Mouse (Mus musculus) right cerebral cortex, postnatal 25 days (tissue): Measurements from ENCODE around the gene Rnf157.
A peak's percentile ranks its signal among the peaks of the same experiment; 100 is the strongest.

Source experiments
- DNase-seq: peaks from one replicate; pipeline ENCODE4 v3.0.0; 2022

The Rnf157 gene

GRCm38 (mm10) chr11:116333526-116334416 is 79.1 kb downstream of the Rnf157 start:
- DNase-seq = no peak

DNA sequence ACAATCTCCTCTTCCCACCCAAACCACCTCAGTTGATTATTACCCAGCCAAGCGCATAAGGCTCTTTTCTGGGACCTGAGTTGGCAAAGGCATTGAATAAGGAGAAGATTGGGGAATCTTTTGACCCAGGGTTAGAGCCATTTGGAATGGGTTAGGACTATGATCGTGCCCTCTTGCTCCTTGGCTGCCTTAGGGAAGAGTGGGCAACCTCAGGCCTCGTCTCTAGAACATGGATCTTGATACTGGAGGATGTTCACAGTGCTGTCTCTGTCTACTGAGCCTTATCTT is 79.9 kb downstream of the Rnf157 start:
- DNase-seq = no peak

GRCm38 (mm10) chr11:116332232-116332982 is 80.4 kb downstream of the Rnf157 start:
- no peak for DNase-seq

DNA sequence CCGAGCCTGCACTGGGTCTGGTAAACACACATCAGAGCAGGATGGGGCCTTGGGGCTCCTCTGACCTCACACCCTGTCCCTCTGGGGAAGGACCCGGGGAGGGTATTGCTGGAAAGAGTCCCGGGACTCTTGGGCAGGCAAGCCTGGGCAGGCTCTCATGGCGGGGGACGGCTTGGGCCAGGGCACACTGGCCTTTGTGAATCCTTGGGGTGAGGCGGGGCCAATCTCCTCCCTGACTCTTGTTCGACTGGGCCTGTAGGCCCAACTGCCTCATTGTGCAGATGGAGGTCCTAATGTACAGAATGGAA is 82.7 kb downstream of the Rnf157 start:
- no peak for DNase-seq

- no peak for DNase-seq
Observed at GRCm38 (mm10) chr11:116329314-116330210, 83.3 kb downstream of the Rnf157 start.

GRCm38 (mm10) chr11:116326963-116327603 is 85.7 kb downstream of the Rnf157 start:
- DNase-seq = no peak

DNA sequence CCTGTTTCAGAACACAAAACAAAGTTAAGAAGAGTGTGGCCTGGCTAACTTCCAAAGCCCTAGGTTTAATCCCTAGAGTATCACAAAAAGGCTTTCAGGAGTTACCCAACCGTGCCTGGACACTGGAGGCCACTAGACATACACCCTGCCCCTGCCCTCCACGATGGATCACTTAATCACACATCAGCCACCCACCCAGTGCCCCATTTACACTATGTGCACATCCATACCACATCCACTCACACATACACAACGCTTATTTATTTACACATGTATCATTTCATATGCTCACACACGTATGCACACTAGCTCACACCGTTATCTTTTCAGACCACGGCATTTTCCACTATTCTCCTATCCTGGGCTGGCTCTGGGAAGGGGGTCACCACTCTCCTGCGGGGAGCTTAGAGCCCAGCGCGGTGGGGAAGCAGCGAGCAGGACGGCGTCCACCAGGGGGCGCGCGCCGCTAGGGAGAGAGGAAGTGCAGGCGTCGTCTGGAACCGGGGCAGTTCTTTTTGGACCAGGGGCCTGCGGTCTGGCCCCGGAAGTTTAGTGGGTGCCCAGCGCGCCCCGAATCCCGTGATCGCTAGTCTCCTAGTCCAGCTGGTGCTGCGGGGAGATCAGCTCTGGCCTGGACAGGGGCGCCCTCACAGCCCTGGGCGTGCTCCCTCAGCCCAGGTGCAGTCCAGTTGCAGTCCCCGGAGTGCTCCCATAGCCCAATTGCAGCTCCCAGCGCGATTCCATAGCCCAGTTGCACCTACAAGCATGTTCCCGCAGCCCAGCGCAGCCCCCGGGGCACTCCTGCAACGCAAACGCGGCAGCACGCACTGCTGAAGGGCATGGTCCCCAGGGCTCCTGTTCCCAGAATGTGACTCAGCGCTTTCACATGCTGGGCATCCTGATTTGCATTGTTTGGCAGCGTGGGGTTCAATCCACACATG is 93.8 kb downstream of the Rnf157 start:
- DNase-seq = peak; percentile 81

DNA sequence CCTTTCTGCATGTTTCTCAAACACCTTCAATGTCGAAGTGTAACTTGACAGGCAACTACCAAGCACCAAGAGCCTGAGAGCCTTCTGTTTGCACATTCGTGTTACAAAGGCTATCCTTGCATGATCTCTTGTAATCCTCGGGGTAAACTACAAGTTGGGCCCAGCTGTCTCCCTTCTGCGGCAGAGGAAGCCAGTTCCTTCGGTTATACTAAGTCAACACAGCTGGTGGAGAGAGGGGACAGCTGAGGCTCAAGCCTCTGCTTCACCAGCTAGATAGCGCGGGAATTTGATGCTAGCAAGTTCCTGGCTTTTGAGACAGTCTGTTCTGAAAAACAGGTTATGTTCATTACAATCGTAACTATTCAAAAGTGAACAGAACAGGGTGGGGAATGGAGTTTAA is 100.5 kb downstream of the Rnf157 start:
- no peak for DNase-seq

- DNase-seq = no peak
Observed at GRCm38 (mm10) chr11:116311169-116311568, 101.7 kb downstream of the Rnf157 start.

GRCm38 (mm10) chr11:116309601-116310000 is 103.2 kb downstream of the Rnf157 start:
- DNase-seq = no peak

DNA sequence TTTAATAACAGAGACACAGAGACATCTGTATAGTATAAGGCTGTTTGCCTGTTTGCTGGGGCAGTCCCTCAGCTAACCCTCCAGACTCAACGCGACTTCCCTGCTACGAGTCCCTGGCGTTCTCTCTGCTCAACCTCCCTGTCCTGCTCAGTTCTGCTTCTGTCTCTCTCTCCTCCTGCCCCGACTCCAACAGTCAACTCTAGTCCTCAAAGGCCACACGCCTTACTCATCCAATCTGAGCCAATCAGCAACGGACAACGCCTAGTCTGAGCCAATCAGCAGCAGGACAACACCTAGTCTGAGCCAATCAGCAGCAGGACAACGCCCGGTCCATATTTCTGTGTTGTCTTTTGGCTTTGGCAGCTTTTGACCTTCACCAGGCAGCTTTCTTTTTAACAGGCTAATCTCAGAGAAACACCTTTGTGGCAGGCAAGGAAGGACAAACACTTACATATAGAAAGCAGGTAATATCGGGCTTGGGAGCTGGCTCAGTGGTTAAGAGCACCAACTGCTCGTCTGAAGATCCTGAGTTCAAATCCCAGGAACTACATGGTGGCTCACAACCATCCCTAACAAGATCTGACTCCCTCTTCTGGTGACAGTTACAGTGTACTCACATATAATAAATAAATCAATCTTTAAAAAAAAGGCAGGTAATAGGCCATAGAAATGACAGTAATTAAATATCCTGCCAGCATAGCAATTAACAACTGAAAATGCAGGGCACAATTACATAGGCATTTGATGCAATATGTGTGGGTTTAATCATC is 104.9 kb downstream of the Rnf157 start:
- DNase-seq = no peak

DNA sequence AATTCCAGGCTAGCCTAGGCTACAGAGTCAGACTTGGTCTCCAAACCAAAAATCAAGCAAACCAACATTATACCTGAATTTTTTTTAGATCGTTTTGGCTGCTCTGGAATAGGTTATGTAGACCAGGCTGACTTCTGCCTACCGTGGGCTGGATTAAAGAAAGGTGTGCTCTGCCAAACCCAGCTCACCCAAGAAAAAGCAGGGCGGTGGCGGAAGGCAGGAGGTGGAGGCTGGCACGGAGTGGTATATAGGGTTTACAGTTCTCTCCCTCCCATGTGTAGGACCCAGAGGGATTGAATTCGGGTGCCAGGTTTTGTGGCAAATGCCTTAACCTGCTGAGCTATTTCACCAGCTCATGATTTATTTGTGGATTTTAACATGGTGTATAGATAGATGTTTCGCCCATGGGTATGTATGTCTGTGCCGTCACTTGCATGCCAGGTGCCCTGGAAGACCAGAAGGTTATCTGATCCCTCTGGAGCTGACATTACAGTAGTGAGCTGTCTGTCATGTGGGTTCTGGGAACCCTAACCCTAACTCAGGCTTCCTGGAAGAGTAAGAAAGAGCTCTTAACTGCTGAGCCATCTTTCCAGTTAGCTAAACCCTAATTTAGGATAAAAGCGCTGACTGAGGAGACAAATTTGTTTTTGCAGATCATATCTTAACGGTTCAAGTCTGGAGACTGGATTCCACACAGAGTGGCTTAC is 105.7 kb downstream of the Rnf157 start, which contains the start of gene Exoc7:
Gene Exoc7, minus strand, starts transcription at position 215 of the 707 bp plus-strand sequence.
- DNase-seq = no peak

- peak; percentile 90 for DNase-seq
Observed at GRCm38 (mm10) chr11:116306126-116306982, 106.5 kb downstream of the Rnf157 start.

DNA sequence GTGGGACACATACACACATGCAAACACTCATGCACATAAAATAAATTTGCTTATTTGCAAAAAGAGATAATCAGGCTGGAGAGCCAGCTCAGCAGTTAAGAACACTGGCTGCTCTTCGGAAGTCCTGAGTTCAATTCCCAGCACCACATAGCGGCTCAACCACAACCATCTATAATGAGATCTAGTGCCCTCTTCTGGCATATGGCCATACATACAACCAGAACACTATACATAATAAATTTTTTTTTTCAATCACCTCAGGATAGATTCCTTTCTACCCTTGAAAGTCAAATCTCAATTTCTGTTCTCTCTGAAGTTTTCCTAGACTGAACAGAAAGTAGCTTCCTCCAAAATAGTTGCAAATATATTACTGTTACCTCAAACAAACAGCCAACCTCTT is 107.4 kb downstream of the Rnf157 start:
- no peak for DNase-seq

DNA sequence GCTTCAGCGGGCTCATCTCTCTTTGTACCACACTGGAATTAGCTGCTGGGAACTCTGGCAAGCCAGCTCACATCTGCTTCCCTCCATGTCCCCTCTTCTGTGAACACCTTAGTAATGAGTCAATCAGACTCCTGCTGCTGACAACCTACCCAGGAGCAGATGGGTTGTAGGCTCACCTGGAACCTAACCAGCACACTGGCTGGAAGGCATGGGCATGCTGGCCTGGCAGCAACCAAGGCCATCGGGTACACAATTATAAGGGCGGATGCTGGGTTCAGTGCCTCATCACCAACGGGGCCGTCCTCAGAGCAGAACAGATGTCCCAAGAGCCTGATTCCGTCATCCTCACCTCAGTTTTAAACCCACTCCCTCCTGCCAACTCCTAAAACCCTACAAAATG is 114.2 kb downstream of the Rnf157 start:
- DNase-seq = no peak

GRCm38 (mm10) chr11:116298221-116298620 is 114.6 kb downstream of the Rnf157 start:
- no peak for DNase-seq

DNA sequence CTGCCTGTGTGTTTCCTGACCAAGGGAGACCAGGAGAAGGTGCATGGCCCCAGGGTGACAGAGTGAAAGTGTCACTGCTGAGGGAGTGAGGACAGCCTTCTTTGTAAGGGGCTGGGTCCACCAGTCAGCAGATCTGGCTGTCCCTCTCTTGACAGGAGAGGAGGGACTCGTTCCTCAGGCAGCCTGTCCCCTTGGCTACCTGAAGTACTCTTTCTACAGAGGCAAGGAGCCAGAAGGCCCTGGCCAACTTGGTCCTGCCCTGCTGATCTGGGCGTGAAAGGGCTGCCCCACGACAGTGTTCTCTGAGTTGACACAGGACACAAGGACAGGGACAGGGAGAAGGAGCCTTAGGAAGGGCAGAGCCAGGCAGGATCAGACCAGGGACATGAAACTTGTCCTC is 115.8 kb downstream of the Rnf157 start:
- DNase-seq = no peak

GRCm38 (mm10) chr11:116296191-116296734 is 116.6 kb downstream of the Rnf157 start:
- DNase-seq = no peak

DNA sequence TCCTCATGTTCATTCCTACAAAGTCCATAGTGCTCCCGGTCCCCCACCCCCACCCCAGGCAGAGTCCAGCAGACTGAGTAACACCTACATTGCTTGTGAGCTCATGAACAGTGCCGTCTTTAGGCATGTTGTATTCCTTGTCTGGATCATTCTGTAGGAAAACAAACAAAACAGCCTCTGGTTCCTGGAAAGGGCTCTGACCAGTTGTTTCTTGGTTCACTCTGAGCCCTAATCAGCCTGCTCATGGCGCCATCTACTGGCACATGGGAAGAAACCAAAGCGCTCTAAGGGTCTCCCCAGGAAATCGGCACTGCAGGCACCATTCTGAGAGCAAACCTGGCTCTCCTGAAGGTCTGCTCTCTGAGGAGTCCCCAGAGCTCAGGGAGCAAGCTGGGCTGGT is 118.5 kb downstream of the Rnf157 start:
- no peak for DNase-seq
